Mouse (Mus musculus): ENCODE data around the gene Cabin1.

The Cabin1 gene

GRCm38 (mm10) chr10:75701280-75701679 lies 62.9 kb downstream of the Cabin1 start:
- no peak for DNase-seq (ENCODE audit: low spot score)

DNA sequence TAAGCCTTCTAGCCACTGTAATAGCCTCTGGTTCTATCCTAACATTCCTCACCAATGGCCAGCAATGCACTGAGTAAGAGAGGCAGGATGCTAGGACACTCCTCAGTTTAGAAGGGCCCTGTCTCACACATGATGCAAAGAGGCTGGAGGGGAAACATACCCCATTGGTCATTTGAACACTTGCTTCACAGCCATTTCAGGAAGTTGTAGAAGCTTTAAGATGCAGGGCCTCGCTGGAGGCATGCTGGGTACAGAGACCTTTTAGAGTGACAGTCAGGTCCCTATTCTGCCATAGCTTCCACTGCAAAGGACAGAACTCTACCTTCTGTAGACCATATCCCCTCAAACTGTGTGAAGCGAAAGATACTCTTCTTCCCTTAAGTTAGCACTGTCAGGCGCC lies 66.4 kb downstream of the Cabin1 start:
- DNase-seq (ENCODE audit: low spot score): no peak

DNA sequence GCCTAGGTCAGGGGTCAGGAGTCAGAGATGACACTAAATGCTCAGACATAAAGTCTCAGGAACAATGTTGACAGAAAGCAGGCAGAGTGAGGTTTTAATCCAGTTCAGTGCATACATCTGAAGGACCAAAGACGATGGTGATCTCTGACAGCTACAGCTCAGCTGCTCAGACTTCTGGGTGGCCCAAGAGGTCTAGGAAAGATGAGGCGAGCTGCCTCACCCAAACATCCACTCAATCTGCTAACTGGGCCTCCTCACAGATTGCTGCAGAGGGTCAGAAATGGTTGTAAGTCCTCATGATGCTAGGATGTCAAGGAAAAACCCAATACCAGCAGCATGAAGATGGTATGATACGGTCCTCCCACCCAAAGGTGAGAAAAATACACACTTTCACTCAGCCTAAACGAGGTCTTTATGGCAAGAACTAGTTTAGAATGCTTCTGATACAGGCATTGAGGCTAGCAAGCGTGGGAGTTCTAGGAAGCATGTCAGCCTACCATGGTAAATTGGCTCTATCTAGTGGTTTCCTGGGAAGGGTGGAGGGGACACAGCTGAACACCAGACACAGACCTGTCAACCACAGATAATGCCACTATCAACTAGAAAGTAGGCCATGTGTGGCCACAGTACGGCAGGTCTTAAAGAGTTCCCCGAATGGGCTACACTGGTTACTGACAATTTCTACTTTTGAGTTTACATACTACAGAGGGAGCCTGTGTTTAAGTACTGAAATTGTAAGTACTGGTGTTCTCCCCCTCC lies 67.4 kb downstream of the Cabin1 start:
- DNase-seq (ENCODE audit: low spot score): no peak

DNA sequence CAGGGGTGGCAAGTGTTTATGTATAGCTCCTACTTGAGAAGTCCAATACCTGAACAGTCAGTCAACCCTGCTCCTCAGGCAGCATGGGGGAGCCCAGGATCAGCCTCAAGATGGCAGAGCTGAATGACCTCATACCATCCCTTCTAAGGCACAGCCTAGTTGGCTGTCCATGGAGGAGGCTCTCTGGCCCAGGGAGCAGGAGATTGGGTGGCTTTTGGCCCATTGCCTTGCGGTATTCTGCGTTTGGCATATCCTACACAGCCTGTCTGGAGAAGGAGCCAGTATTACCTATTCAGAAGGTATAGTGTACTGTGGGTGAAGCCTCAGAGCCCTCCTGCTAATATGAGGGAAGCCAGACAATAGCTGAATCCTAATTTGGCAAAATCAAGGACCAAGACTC lies 68.6 kb downstream of the Cabin1 start:
- DNase-seq (ENCODE audit: low spot score): no peak

- no peak for DNase-seq (ENCODE audit: low spot score)
Measured at GRCm38 (mm10) chr10:75695078-75695477, 69.1 kb downstream of the Cabin1 start.

GRCm38 (mm10) chr10:75694567-75694966 lies 69.6 kb downstream of the Cabin1 start:
- no peak for DNase-seq (ENCODE audit: low spot score)

DNA sequence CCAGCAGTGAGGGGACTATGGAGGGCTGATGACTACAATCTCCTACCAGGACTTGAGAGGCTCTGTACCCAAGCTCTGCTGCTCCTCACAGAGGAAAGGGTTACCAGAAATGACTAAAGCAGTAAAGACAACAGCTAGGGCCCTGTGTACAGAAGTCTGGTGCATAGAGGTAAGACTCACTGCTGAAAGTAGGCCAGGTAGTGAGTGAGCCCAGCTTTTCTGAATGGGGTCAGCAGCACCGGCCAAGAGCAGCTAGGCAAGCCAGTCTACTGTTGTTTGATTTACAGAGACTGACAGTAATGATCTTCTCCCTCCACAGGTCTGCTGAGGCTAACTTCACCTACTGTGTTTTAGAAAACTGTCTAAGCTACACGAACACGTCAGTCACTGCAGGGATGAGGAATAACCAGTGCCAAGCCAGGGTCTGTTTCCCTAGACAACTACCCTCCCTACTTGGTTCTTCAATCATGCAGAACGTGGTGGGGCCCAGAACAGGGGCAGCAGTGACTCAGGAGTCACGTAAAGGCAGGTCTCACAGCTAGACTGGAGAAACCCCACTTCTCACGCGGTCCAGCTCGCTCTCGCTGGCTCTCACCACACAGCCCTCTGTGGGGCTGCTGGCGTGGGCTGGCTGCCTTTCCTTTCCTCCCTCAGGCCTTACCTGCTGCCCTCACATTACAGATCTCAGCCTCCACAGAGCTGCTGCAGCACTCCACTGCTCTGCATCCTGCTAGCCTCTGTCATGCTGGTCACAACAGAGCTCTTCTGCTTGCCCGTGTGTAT lies 70.5 kb downstream of the Cabin1 start:
- DNase-seq (ENCODE audit: low spot score): no peak

DNA sequence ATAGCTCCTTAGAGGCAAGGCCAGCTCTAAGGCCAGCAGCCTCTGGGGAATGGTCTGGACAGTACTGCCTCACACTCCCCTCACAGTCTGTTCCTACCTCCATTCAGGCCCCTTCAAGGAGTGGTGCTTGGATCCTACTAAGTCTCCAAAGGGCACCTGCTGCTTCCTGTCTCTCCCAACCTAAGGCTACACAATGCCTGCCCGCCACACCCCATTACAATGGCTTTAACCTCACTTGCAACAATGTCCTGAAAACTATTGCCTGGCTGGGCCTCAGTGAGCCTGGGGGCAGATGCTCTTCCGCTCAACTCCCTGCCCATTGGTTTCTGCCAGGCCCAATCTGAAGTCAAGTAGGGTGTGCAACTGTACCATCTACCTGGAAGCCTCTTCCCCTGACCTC lies 75.5 kb downstream of the Cabin1 start:
- no peak for DNase-seq (ENCODE audit: low spot score)

- no peak for DNase-seq (ENCODE audit: low spot score)
Measured at GRCm38 (mm10) chr10:75686724-75687123, 77.4 kb downstream of the Cabin1 start.

DNA sequence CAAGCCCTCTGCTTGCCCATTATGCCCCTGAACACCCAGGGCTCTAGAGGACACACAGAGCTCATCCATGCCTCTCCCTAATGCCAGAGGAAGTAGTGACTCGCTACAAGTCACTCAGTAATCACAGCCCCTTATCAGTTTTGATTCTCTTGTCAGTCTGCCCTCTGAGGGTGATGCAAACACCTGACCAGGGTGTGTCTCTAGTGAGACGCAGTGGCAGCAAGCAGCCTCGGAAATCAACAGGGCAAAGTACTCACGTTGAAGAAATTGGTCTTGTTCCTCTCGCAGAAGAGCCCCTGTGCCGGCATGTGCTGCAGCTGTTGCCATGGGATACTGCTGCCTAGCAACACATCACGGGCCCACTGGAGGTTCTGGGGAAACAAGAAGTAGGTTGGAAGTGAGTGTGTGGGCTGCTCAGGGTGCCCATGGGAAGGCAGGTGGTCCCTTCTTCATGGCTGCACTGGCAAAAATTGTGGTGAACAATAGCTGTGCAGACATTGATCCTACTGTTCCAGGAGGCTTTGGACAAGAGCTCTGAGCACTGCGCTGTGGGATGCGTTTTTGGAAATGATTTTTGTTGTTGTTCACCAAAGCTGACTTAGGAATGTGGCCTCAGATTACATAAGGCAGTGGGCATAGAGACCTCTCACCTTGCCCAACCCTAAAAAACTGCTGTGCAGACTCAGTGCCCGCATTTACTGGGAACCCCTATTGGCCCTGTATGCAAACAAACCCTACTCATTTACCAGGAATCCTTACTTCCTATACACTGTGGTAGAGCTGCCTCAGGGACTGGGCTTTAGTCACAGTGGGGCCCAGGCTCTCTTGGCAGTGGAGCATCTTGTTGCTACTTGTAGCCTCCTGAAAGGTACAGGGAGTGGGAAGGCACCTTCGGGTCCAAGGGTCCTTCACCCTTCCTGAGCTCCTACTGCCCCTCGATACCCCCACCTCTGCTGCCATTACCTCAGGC lies 79.8 kb downstream of the Cabin1 start:
- DNase-seq (ENCODE audit: low spot score): no peak

DNA sequence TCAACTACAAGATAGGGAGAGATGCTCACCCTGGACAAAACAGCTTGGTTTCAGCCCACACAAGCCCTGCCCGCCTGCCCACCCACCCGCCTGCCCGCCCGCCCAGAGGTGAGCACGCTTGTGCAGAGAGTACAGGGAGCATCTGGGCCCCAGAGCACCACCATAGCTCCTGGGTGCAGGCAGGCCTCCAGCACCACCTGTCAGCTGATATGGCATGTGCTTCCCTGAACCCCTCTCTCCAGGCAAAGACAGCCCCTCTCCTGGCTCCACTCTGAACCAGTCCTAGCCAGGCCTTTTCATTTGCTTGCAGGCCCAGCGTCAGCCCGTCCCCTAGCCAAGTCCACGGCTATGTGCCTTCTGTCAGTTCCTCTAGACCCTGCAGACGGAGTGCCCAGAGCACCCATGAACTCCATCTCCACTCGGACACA lies 83.6 kb downstream of the Cabin1 start:
- DNase-seq (ENCODE audit: low spot score): no peak

- no peak for DNase-seq (ENCODE audit: low spot score)
Measured at GRCm38 (mm10) chr10:75679204-75679603, 84.9 kb downstream of the Cabin1 start.

GRCm38 (mm10) chr10:75677989-75678388 lies 86.2 kb downstream of the Cabin1 start:
- peak; percentile 36 for DNase-seq (ENCODE audit: low spot score)

GRCm38 (mm10) chr10:75677571-75677970 lies 86.6 kb downstream of the Cabin1 start:
- DNase-seq (ENCODE audit: low spot score): no peak

DNA sequence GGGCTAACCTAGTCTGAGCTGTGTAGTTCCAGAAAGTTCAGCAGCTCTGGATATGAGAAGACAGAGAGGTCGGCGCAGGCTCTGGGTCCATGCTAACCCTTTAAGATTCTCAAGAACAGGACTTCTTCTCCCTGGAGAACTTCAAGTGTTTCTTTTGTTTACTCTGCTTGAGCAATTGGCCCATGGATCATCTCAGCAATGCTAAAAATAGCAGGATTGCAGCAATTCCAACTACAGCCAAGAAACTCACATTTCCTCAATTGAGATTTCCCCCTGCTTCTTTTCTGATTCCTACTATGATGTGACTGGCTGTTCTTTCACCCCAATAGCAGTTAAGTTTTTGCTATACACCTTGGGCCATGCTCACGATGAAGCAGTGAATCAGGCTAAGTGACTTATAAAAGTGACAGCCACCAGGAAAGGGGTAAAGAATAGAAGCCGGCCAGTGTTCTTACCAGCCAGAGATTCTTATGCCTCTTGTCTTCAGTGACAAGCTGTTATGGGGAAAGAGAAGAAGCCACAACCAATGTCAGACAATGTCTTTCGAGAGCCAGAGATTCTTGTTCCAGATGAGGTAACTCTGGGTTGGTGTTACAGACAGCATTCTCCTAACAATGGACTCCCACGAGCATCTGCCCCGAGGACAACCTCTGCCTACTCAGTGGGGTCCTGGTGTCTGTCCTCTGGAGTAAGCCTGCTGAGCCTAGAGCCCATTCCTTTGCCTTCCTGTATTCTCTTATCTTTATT lies 87.1 kb downstream of the Cabin1 start:
- no peak for DNase-seq (ENCODE audit: low spot score)

GRCm38 (mm10) chr10:75676286-75676685 lies 87.9 kb downstream of the Cabin1 start:
- DNase-seq (ENCODE audit: low spot score): no peak

DNA sequence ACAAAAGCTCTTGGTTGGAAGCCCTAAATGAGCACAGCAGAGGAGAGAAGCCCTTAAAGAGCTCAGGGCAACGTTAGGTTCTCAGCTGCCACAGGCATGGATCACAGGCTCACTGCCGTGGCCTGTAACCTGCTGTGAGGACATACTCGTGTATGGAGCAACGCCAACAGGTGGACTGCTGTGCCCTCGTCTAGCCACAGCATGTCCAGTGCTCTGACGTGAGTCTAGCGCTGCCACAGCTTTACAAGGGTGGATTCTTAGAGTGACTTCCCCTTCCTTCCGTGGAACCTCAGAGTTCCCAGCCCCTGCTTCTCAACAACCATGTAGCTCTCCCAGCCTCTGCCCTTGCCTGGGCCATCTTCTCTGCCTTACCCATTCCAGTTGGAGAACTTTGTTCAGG lies 88.5 kb downstream of the Cabin1 start:
- no peak for DNase-seq (ENCODE audit: low spot score)

DNA sequence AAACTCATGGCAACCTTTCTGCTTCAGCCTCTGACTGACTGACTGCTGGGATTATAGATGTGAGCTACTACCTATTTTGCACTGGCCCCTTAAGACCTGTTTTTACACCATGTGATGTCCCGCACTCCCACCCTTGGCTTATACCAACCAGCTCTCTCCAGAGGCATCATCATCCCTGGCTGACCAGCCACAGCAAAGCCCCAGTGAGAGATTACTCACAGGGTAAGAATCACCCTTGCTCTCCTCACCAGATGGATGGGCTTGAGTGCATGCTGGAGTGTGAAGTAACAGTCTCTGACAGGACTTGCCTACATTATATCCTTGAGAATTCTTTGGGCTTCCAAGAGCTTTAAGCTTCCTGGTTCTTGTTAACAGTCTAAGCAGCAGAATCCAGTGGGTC lies 94.2 kb downstream of the Cabin1 start:
- DNase-seq (ENCODE audit: low spot score): no peak

DNA sequence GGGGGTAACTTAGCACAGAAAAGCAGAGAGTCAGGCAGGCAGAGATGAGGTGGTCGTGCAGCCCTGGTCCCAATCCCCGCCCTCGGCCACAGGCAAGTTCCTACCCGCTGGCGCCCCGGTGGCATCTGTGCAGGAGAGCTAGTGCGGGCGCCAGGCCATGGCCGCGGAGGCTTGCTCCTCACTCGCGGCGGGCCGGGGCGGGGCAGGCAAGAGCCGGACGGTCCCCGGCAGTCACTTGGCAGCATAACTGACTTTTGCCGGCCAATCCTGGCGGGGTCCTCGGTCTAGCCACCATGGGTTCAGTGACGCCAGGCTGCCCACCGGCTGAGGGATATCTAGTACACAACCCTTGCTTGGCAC lies 96.2 kb downstream of the Cabin1 start:
- DNase-seq (ENCODE audit: low spot score): peak; percentile 64

DNA sequence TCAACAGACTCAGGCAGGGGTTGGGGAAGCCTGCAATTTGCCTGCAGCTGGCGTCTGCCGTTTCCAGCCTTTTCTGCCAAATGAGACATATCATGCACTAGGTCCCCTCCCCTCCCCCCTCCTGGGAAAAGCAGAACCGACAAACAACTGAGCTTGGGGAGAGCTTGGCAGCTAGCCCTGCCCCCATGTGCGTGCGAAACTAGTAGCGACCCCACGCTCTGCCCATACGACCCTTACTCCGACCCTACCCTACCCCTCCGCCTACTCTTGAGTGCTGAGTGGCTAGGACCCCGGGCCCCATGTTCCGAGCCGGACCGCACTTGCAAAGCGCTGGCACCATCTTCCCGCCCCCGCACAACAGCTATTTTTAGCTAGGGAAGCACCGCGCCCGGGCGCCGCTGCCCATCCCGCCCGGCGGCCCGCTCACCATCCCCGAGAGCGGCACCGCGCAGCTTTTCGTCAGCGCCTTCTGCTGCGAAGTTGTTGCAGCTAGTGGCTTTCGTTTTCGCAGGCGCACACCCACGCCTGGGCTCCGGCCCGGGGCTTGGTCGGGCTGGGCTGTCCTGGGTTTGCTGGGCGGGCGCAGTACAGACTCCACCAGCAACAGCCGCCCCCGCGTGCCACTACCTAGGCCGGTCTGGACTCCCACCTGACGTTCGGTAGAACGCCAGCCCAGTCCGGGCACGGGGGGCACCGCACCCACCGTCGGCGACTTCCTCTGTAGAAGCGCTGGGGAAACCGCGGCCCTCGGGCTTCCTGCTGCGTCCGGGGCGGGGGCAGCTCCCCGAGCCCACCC lies 96.8 kb downstream of the Cabin1 start:
- peak; percentile 76 for DNase-seq (ENCODE audit: low spot score)

Data from testis, postnatal 14 days (tissue).